16 mouse cellular contexts compared by ENCODE assay signal in genomic region chr11:78624377-78624776, GRCm38 (mm10).
A peak's percentile ranks its signal among the peaks of the same experiment; 100 is the strongest.
DNase-seq lines count a peak whose midpoint lies in the region; ATAC-seq and TF ChIP-seq lines count a peak whose summit lies in the region.
"Had no signal": no experiment of that assay in that cellular context is flagged by ENCODE, and none has a peak within 500 bp of the region (broad histone marks: within the 10 kb centered on the region; RNA-seq: fewer than 3 reads in every experiment).

No protein-coding gene starts in this region.

- TF ChIP-seq POLR2A in thymus, adult 2 months (IDR thresholded peaks at IDR 0.05; ENCODE audit: control insufficient read depth, extremely low read depth, insufficient read depth, low read length, poor library complexity), result no peak

- WGBS in thymus, adult 2 months, result 42% methylated on average over 3 of the region's 3 CpGs
- 85% methylated on average over 3 of the region's 3 CpGs for WGBS in forebrain, embryonic 13.5 days

- no peak for TF ChIP-seq CTCF in thymus, adult 2 months (IDR thresholded peaks at IDR 0.05; ENCODE audit: borderline replicate concordance, control insufficient read depth, extremely low read depth, insufficient read depth, low read length, poor library complexity)

- H3K9ac ChIP-seq in forebrain, embryonic 13.5 days, result no peak overlapping the region
- H3K9ac ChIP-seq: embryonic facial prominence, embryonic 13.5 days; liver, embryonic 15.5 days; neural tube, embryonic 15.5 days; stomach, embryonic 15.5 days had no signal

- ATAC-seq in forebrain, embryonic 13.5 days, result no peak
- ATAC-seq in granulocyte monocyte progenitor cell, adult 5-6 weeks (replicated peaks; ENCODE audit: poor library complexity, severe bottlenecking), result no peak
- ATAC-seq: forebrain, embryonic 16.5 days; midbrain, embryonic 16.5 days had no signal

- H3K9me3 ChIP-seq in forebrain, embryonic 13.5 days (replicated peaks), result no peaks in the 10 kb centered on the region
- H3K9me3 ChIP-seq: embryonic facial prominence, embryonic 13.5 days; liver, embryonic 15.5 days; neural tube, embryonic 15.5 days; stomach, embryonic 15.5 days had no signal

- H3K4me3 ChIP-seq in thymus, adult 2 months (ENCODE audit: control insufficient read depth, insufficient read depth, low read length), result no peak overlapping the region
- no peak overlapping the region for H3K4me3 ChIP-seq in forebrain, embryonic 13.5 days
- H3K4me3 ChIP-seq: embryonic facial prominence, embryonic 13.5 days; liver, embryonic 15.5 days; neural tube, embryonic 15.5 days; stomach, embryonic 15.5 days had no signal

- no peak overlapping the region for H3K4me2 ChIP-seq in forebrain, embryonic 13.5 days
- H3K4me2 ChIP-seq: embryonic facial prominence, embryonic 13.5 days; liver, embryonic 15.5 days; neural tube, embryonic 15.5 days; stomach, embryonic 15.5 days had no signal

- intact Hi-C loops in heart, postnatal 10 days (cut with DNase I), result no loop called here

- DNase-seq in thymus, postnatal 0 days (ENCODE audit: low spot score), result peak; percentile 67
- no peak for DNase-seq in thymus, adult 2 months
- DNase-seq in heart, postnatal 10 days, result peak; percentile 29 to 30
- peak; percentile 35 for DNase-seq in lung, postnatal 25 days (ENCODE audit: low spot score)
- DNase-seq in yolk sac, embryonic 10.5 days (ENCODE audit: low spot score), result peak; percentile 11
- DNase-seq in right cerebral cortex, postnatal 10 days (ENCODE audit: low spot score in 2 of 2), result no peak
- DNase-seq: cerebellum, adult 9-11 months; right cerebral cortex, postnatal 14 days had no signal

- no peaks in the 10 kb centered on the region for H3K36me3 ChIP-seq in thymus, adult 2 months (ENCODE audit: control insufficient read depth, insufficient read depth, low read length)
- H3K36me3 ChIP-seq in forebrain, embryonic 13.5 days (ENCODE audit: poor library complexity, severe bottlenecking), result peaks cover 13% of the 10 kb centered on the region
- H3K36me3 ChIP-seq: liver, embryonic 15.5 days; neural tube, embryonic 15.5 days; stomach, embryonic 15.5 days had no signal

- H3K27ac ChIP-seq in thymus, adult 2 months (ENCODE audit: control insufficient read depth, insufficient read depth, low read length), result no peak overlapping the region
- no peak overlapping the region for H3K27ac ChIP-seq in forebrain, embryonic 13.5 days
- H3K27ac ChIP-seq: embryonic facial prominence, embryonic 13.5 days; liver, embryonic 15.5 days; neural tube, embryonic 15.5 days; stomach, embryonic 15.5 days had no signal

- no peaks in the 10 kb centered on the region; the same call in 1 of the 2 replicates for H3K4me1 ChIP-seq in thymus, adult 2 months (replicated peaks; ENCODE audit: control insufficient read depth, insufficient read depth, low read length)
- H3K4me1 ChIP-seq in forebrain, embryonic 13.5 days, result peaks cover 9% of the 10 kb centered on the region
- H3K4me1 ChIP-seq: neural tube, embryonic 15.5 days; stomach, embryonic 15.5 days had no signal

- no peaks in the 10 kb centered on the region for H3K27me3 ChIP-seq in thymus, adult 2 months (ENCODE audit: control insufficient read depth, insufficient read depth, low read length)
- H3K27me3 ChIP-seq in forebrain, embryonic 13.5 days, result no peaks in the 10 kb centered on the region
- H3K27me3 ChIP-seq: embryonic facial prominence, embryonic 13.5 days; liver, embryonic 15.5 days; neural tube, embryonic 15.5 days; stomach, embryonic 15.5 days had no signal

Comparison
In these comparisons a context has a peak if more than half of its experiments do, and no peak if none do; other contexts are left out.
1. DNase-seq: peak in thymus, postnatal 0 days (single experiment), heart, postnatal 10 days (2 of 2), lung, postnatal 25 days (single experiment) and yolk sac, embryonic 10.5 days (single experiment); none in thymus, adult 2 months (single experiment) and right cerebral cortex, postnatal 10 days (0 of 2).